10 mouse cellular contexts compared by ENCODE assay signal in genomic region chr7:73532916-73533315, GRCm38 (mm10). TPM values are rescaled to one million over a fixed set of nuclear protein-coding genes. Genes with fewer than 3 reads are reported as not detected.
A peak's percentile ranks its signal among the peaks of the same experiment; 100 is the strongest.
DNase-seq lines count a peak whose midpoint lies in the region; ATAC-seq and TF ChIP-seq lines count a peak whose summit lies in the region.
"Had no signal": no experiment of that assay in that cellular context is flagged by ENCODE, and none has a peak within 500 bp of the region (broad histone marks: within the 10 kb centered on the region; RNA-seq: fewer than 3 reads in every experiment).

No protein-coding gene starts in this region.

- H3K36me3 ChIP-seq in heart, embryonic 15.5 days, result peaks cover 9% of the 10 kb centered on the region; the same call in 1 of the 2 replicates
- H3K36me3 ChIP-seq in lung, postnatal 0 days (ENCODE audit: insufficient read depth, low read length), result no peaks in the 10 kb centered on the region
- H3K36me3 ChIP-seq: neural tube, embryonic 12.5 days had no signal

- WGBS in heart, embryonic 15.5 days, result 44% methylated on average over 3 of the region's 3 CpGs
- WGBS in lung, postnatal 0 days, result 22% methylated on average over 3 of the region's 3 CpGs

- TF ChIP-seq CTCF in layer of hippocampus, adult 2 months (conservative IDR thresholded peaks at IDR 0.05), result no peak
- no peak for TF ChIP-seq CTCF in cortical plate, adult 2 months (IDR thresholded peaks at IDR 0.05; ENCODE audit: extremely low read depth, insufficient read depth, low read length)
- no peak for TF ChIP-seq CTCF in lung, postnatal 0 days (IDR thresholded peaks at IDR 0.05)

- no peaks in the 10 kb centered on the region for H3K9me3 ChIP-seq in heart, embryonic 15.5 days (replicated peaks)
- no peaks in the 10 kb centered on the region for H3K9me3 ChIP-seq in lung, postnatal 0 days (ENCODE audit: low read length)
- H3K9me3 ChIP-seq: neural tube, embryonic 12.5 days had no signal

- H3K27me3 ChIP-seq in heart, embryonic 15.5 days, result no peaks in the 10 kb centered on the region
- H3K27me3 ChIP-seq in lung, postnatal 0 days (replicated peaks; ENCODE audit: insufficient read depth, low read length), result no peaks in the 10 kb centered on the region
- H3K27me3 ChIP-seq: neural tube, embryonic 12.5 days had no signal

- 0 out of 2 replicates have a peak overlapping the region, but pooled peaks have one; percentile 4 for H3K4me2 ChIP-seq in heart, embryonic 15.5 days
- H3K4me2 ChIP-seq in lung, postnatal 0 days (replicated peaks; ENCODE audit: low read depth, low read length), result peak overlapping the region; percentile 23

- H3K4me1 ChIP-seq in cortical plate, adult 2 months (ENCODE audit: control insufficient read depth, insufficient read depth, low read length), result peaks cover 19% of the 10 kb centered on the region
- H3K4me1 ChIP-seq in heart, embryonic 15.5 days (replicated peaks), result peaks cover 72% of the 10 kb centered on the region
- H3K4me1 ChIP-seq in lung, postnatal 0 days (ENCODE audit: insufficient read depth, low read depth, low read length), result peaks cover 35% of the 10 kb centered on the region

- TF ChIP-seq EP300 in lung, postnatal 0 days (IDR thresholded peaks at IDR 0.05), result no peak

- no peak overlapping the region for H3K9ac ChIP-seq in heart, embryonic 15.5 days
- H3K9ac ChIP-seq in lung, postnatal 0 days (replicated peaks; ENCODE audit: low read depth), result peak overlapping the region; percentile 27; the same call in 1 of the 2 replicates
- H3K9ac ChIP-seq: neural tube, embryonic 12.5 days had no signal

- no peak overlapping the region; the same call in 1 of the 2 replicates for H3K4me3 ChIP-seq in layer of hippocampus, adult 2 months
- H3K4me3 ChIP-seq in cortical plate, adult 2 months (ENCODE audit: insufficient read depth, low read length), result no peak overlapping the region
- H3K4me3 ChIP-seq in heart, embryonic 15.5 days, result no peak overlapping the region
- H3K4me3 ChIP-seq in lung, postnatal 0 days (ENCODE audit: low read depth, low read length), result no peak overlapping the region
- H3K4me3 ChIP-seq: neural tube, embryonic 12.5 days had no signal

- no peak for TF ChIP-seq POLR2A in cortical plate, adult 2 months (IDR thresholded peaks at IDR 0.05; ENCODE audit: extremely low read depth, insufficient read depth, low read length)

- no peak for DNase-seq in layer of hippocampus, adult 2 months (ENCODE audit: low spot score in 2 of 2)
- no peak for DNase-seq in layer of hippocampus, adult 18-20 months (ENCODE audit: low spot score in 2 of 2)
- DNase-seq in lung, postnatal 0 days (ENCODE audit: low spot score), result peak; percentile 75
- no peak for DNase-seq in cerebellum, postnatal 14 days
- no peak for DNase-seq in embryo, embryonic 10.5 days (ENCODE audit: low spot score)

- no peak for ATAC-seq in heart, embryonic 15.5 days (replicated peaks; ENCODE audit: insufficient number of reproducible peaks, insufficient read depth, low FRiP score, low read depth)
- no peak for ATAC-seq in lung, postnatal 0 days
- ATAC-seq in erythroblast, adult 5-6 weeks (replicated peaks; ENCODE audit: low FRiP score, poor library complexity, severe bottlenecking), result no peak
- ATAC-seq: activated CD4-positive, CD25-positive, alpha-beta regulatory T cell, adult 4 months had no signal

- H3K27ac ChIP-seq in layer of hippocampus, adult 2 months, result peak overlapping the region; percentile 73
- peak overlapping the region; percentile 74 for H3K27ac ChIP-seq in cortical plate, adult 2 months (ENCODE audit: insufficient read depth, low read length)
- peak overlapping the region; percentile 51 for H3K27ac ChIP-seq in heart, embryonic 15.5 days
- H3K27ac ChIP-seq in lung, postnatal 0 days (ENCODE audit: low read length), result peak overlapping the region; percentile 84
- H3K27ac ChIP-seq: neural tube, embryonic 12.5 days had no signal

RNA-seq across cellular contexts. Expression of gene Chd2, which starts 8.7 kb away (rescaled TPM):
- 10 to 100 TPM; 57.1 to 58.3 TPM for total RNA-seq in layer of hippocampus, adult 2 months (2021)
- total RNA-seq in layer of hippocampus, adult 18-20 months (2021), result 10 to 100 TPM; 50.7 to 55.7 TPM
- 31.6 and 33.5 TPM in 2 replicates for polyA plus RNA-seq in cortical plate, adult 2 months (2012; rRNA removed)
- 41.2 and 42.9 TPM in 2 replicates for polyA plus RNA-seq in heart, embryonic 15.5 days (2015; fragmentation: Nextera tagmentation; extraction: Ambion mirVana)
- 38.0 and 39.9 TPM in 2 replicates for polyA plus RNA-seq in lung, postnatal 0 days (2015; fragmentation: Nextera tagmentation; extraction: Ambion mirVana)
- total RNA-seq in erythroblast, adult 5-6 weeks (2015; ENCODE audit: low replicate concordance), result 125 and 149 TPM in 2 replicates
- total RNA-seq in erythroblast, adult 5-6 weeks (2017; ENCODE audit: low replicate concordance), result 546 and 581 TPM in 2 replicates
